Mouse (Mus musculus): Measurements from ENCODE around the gene Cbfa2t3.

- TF ChIP-seq CTCF (IDR thresholded peaks at IDR 0.05; ENCODE audit: low read depth) (no peak), EP300 (IDR thresholded peaks at IDR 0.05; ENCODE audit: low read depth) (no peak)
Observed at GRCm38 (mm10) chr8:122605367-122605766, 93.5 kb downstream of the Cbfa2t3 start.

Data from liver, embryonic 14.5 days (tissue).